Mouse (Mus musculus) olfactory bulb, adult 2 months (tissue): ENCODE data around the gene Igf1r.

ENCODE experiments used
- CTCF ChIP-seq: fragments of 200-500 bp; IDR thresholded peaks from 2 replicates; pipeline ENCODE4 v1.5.1; 2012; ENCODE audit warnings: low read depth, mild to moderate bottlenecking, low read length, moderate library complexity; ENCODE audit not compliant: insufficient read depth
- POLR2A ChIP-seq: fragments of 200-500 bp; IDR thresholded peaks from 2 replicates; pipeline ENCODE4 v1.6.1; 2012; ENCODE audit warnings: mild to moderate bottlenecking, low read depth, low read length, moderate library complexity; ENCODE audit not compliant: insufficient read depth

DNA sequence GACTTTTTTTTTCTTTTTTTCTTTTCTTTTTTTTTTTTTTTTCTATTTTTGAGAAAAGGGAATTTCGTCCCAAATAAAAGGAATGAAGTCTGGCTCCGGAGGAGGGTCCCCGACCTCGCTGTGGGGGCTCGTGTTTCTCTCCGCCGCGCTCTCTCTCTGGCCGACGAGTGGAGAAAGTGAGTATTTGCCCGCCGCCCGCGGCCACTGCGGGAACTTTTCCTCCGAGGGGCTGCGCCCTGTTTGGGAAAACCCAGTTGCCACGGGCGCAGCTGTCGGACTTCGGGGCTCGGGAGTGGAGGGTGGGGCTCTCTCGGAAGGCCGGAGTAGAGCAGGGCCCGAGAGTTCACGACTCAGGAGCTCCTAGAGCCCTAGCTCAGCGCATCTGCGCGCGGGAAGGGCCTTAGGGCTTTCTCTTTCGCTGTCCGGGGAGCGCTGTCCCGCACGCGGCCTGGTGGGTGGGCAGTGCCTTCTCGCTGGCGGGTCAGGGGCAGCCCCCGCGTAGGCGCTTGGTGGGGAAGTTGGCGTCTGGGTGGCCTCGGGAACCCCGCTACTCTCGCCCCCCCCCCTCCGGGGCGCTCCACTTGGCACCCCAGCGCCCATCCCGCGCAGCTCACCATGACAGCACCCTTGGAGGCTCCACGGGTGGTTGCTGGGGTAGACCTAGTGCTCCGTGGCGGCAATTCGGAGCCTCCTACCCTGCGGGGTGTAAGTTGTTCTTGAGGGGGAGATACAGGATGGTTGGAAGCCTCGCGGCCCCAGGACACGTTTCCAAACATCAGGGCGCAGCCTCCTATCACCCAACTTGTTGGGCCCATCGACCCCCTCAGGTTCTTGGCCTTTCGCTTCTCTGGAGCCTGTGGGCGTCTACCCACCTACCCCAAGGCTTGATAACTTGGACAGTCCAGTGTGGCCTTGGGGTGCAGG is at the start of gene Igf1r:
- TF ChIP-seq POLR2A (no peak), CTCF (no peak)
